Mouse (Mus musculus) forebrain, postnatal 0 days (tissue): ENCODE measurements around the gene Nat9. TPM values are rescaled to one million over a fixed set of nuclear protein-coding genes. Genes with fewer than 3 reads are reported as not detected.

ENCODE experiments used
- ATAC-seq: fragments of 200-750 bp; cut with Nextera tagmentation; 2 replicates; pipeline ENCODE4 v1.8.0; 2017; ENCODE audit warnings: mild to moderate bottlenecking, moderate library complexity
- DNase-seq: peaks from one replicate; pipeline ENCODE4 v3.0.0-alpha.2; 2015
- H3K27ac ChIP-seq: fragments of 300-500 bp; sonication (generic); 2 replicates; pipeline ENCODE4 v1.5.1; 2014; ENCODE audit warnings: low read depth, mild to moderate bottlenecking, antibody characterized with exemption, low read length, moderate library complexity, mixed read lengths
- H3K27me3 ChIP-seq: fragments of 300-500 bp; sonication (generic); 2 replicates; pipeline ENCODE4 v1.6.1; 2014; ENCODE audit warnings: mild to moderate bottlenecking, low read length, mixed read lengths; ENCODE audit not compliant: insufficient read depth
- H3K36me3 ChIP-seq: fragments of 300-500 bp; sonication (generic); 2 replicates; pipeline ENCODE4 v1.6.1; 2014; ENCODE audit warnings: mild to moderate bottlenecking, moderate library complexity; ENCODE audit not compliant: insufficient read depth
- H3K4me1 ChIP-seq: fragments of 300-500 bp; sonication (generic); 2 replicates; pipeline ENCODE4 v1.6.1; 2014; ENCODE audit warnings: antibody characterized with exemption; ENCODE audit not compliant: insufficient read depth
- H3K4me2 ChIP-seq: fragments of 300-500 bp; sonication (generic); 2 replicates; pipeline ENCODE4 v1.6.1; 2014; ENCODE audit warnings: low read depth, mild to moderate bottlenecking, moderate library complexity
- H3K4me3 ChIP-seq: fragments of 300-500 bp; sonication (generic); 2 replicates; pipeline ENCODE4 v1.5.1; 2014; ENCODE audit warnings: low read depth, low read length, mixed read lengths
- H3K9ac ChIP-seq: fragments of 300-500 bp; sonication (generic); 2 replicates; pipeline ENCODE4 v1.6.1; 2014; ENCODE audit warnings: mild to moderate bottlenecking
- H3K9me3 ChIP-seq: fragments of 300-500 bp; sonication (generic); 2 replicates; pipeline ENCODE4 v1.6.1; 2016; ENCODE audit warnings: low read length
- CTCF ChIP-seq: sonication (generic); IDR thresholded peaks from 2 replicates; pipeline ENCODE4 v1.5.1; 2016; ENCODE audit warnings: antibody characterized with exemption, control low read depth, low read depth
- WGBS: fragments of 180-500 bp; shearing (Covaris S2); extraction: QIAGEN DNeasy Blood & Tissue Kit; methylation state at CpG from one replicate; pipeline ENCODE4 v1.1.7; 2014; 5-methylcytosine and 5-hydroxymethylcytosine counted together
- polyA plus RNA-seq: library from polyadenylated mRNA; unstranded; fragments of >200 nt; fragmentation: Nextera tagmentation; extraction: Ambion mirVana; gene quantifications from 2 replicates; pipeline ENCODE4 v1.2.1, GENCODE M21; 2015
- total RNA-seq: library from RNA; depleted of rRNA; stranded (reverse); fragments of >200 nt; gene quantifications from 2 replicates; pipeline ENCODE4 v1.2.3, GENCODE M21; 2014

Nat9 gene
- total and polyA plus RNA-seq, 2 experiments from 2014 or later, result 18.6 to 19.2 TPM

DNA sequence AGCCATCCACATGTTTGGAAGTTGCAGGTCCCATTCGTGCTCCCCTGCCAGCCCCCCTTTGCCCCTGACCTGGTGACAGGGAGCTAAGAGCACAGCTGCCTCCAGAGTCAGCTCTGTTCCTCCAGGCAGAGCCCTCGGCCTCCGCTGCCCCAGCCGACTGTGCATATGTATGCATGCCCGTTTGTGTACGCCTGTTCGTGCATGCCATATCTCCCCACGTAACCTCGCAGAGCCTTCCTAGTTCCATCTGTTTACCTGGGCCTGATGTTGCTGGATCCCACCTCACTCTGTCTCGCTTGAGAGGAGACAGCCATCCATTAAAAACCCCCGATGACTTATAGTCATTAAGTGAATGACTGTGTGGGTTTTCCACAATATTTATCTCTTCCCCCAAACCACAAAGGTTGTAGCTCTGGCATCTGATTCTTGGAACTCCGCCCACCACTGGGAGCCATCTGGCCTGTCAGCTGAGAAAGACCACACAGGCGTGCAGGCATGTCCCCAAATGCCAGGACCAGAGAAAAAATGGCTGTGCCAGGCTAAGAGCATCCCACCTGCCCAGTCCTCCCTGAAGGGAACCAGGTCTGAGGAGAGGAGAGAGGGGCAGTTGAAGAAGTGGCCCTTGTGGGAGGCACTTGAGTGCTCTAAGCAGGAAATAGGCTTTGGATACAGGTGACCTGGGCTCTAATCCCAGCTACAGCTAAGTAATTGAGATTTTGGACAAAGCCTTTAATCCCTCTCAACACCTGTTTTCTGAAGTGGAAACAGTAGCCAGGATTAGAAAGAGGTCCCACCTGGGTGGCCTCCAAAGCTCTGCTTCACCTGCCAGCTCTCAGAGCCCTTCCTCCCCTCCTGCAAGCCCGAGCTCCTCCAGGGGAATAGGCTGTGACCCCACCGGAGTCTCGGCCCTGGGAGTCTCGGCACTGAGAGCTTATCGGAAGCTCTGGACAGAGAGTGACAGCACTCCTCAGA, 30.1 kb upstream of the Nat9 start:
- Histone ChIP-seq H3K36me3 (peaks cover 8% of the 10 kb centered on the region; the same call in 1 of the 2 replicates), H3K4me3 (no peak overlapping the region), H3K27ac (no peak overlapping the region), H3K4me2 (no peak overlapping the region), H3K27me3 (no peaks in the 10 kb centered on the region), H3K9ac (no peak overlapping the region), H3K9me3 (no peaks in the 10 kb centered on the region), H3K4me1 (no peaks in the 10 kb centered on the region)
- TF ChIP-seq CTCF, result no peak
- ATAC-seq (no peak), DNase-seq (peak; percentile 47)
- WGBS, result 40% methylated on average over 18 of the region's 18 CpGs

DNA sequence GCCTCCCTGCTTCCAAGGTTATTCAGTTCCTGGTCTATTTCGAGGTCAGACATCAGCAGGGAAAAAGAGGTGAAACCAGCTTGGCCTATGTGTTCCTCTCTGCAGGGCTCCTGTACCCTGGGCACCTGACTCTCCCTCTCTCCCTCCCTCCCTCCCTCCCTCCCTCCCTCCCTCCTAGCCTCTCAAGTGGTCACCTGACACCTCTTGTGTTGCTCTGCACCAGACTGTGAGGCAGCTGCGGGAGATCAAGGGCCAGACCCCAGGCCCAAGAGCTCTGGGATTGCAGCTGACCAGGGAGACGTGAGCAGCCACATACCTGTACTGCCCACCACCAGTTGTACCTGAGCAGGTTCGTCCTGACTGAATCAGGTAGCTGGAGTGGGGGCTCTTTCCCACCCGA, 27.5 kb upstream of the Nat9 start:
- ATAC-seq, result no peak
- Histone ChIP-seq H3K27ac (no peak overlapping the region), H3K4me2 (no peak overlapping the region), H3K9ac (no peak overlapping the region), H3K9me3 (no peaks in the 10 kb centered on the region), H3K4me3 (no peak overlapping the region), H3K27me3 (no peaks in the 10 kb centered on the region), H3K36me3 (peaks cover 6% of the 10 kb centered on the region; the same call in 1 of the 2 replicates), H3K4me1 (no peaks in the 10 kb centered on the region)
- no peak for DNase-seq
- TF ChIP-seq CTCF, result no peak
- 35% methylated on average over 5 of the region's 5 CpGs for WGBS

DNA sequence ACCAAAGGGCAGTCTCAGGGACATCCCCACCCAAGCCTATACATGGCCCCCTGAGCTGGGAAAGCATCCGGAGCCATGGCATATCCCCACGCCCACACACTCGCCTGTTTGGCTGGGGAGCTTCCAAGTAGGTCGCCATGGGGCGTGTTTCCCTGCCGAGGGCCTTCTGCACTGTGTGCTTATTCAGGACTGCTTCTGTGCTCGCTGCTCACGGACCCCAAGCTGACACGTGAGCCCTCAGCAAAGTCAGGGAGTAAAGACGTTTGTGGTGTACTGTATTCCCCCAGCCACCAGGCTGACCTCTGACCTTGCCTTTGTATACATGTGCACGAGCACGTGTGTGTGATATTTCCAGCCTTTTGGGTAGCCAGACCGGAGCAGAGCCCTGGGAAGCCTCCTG, 24.5 kb upstream of the Nat9 start:
- ATAC-seq, result peak; percentile 42; the same call in 1 of the 2 replicates

DNA sequence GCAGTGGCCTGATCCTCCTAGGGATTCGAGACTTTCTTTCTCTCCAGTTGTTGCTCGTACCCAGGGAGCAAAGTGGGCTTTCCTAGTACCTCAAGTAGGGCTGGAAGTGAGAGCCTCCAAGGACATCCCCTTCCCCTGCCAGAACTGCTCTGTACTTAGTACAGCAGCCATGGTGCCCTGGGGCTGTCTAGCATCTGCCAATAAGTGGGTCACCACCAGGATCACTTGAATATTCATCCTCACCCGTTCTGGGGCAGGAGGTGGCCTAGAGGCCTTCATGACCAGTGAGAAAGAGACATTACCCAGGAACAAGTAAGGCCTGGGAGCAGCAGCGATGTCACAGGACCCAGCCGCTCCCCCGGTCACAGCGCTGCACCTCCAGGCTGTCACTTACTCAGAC, 22.3 kb upstream of the Nat9 start:
- ATAC-seq (no peak), DNase-seq (no peak)
- H3K4me1 ChIP-seq, result no peaks in the 10 kb centered on the region
- WGBS, result 77% methylated on average over 7 of the region's 7 CpGs
- H3K4me3 ChIP-seq, result no peak overlapping the region
- TF ChIP-seq CTCF, result no peak
- no peak overlapping the region for H3K4me2 ChIP-seq
- H3K9ac ChIP-seq, result no peak overlapping the region
- no peaks in the 10 kb centered on the region for H3K27me3 ChIP-seq
- no peak overlapping the region for H3K27ac ChIP-seq
- H3K9me3 ChIP-seq, result no peaks in the 10 kb centered on the region
- peaks cover 30% of the 10 kb centered on the region for H3K36me3 ChIP-seq

More for the DNA sequence above, 24.5 kb upstream of the Nat9 start:
- no peaks in the 10 kb centered on the region for H3K27me3 ChIP-seq
- DNase-seq, result no peak
- no peak overlapping the region for H3K27ac ChIP-seq
- TF ChIP-seq CTCF, result no peak
- H3K4me2 ChIP-seq, result no peak overlapping the region
- H3K4me3 ChIP-seq, result no peak overlapping the region
- WGBS, result 55% methylated on average over 13 of the region's 13 CpGs
- no peak overlapping the region for H3K9ac ChIP-seq
- H3K36me3 ChIP-seq, result peaks cover 17% of the 10 kb centered on the region; the same call in 1 of the 2 replicates
- no peaks in the 10 kb centered on the region for H3K9me3 ChIP-seq
- no peaks in the 10 kb centered on the region for H3K4me1 ChIP-seq

DNA sequence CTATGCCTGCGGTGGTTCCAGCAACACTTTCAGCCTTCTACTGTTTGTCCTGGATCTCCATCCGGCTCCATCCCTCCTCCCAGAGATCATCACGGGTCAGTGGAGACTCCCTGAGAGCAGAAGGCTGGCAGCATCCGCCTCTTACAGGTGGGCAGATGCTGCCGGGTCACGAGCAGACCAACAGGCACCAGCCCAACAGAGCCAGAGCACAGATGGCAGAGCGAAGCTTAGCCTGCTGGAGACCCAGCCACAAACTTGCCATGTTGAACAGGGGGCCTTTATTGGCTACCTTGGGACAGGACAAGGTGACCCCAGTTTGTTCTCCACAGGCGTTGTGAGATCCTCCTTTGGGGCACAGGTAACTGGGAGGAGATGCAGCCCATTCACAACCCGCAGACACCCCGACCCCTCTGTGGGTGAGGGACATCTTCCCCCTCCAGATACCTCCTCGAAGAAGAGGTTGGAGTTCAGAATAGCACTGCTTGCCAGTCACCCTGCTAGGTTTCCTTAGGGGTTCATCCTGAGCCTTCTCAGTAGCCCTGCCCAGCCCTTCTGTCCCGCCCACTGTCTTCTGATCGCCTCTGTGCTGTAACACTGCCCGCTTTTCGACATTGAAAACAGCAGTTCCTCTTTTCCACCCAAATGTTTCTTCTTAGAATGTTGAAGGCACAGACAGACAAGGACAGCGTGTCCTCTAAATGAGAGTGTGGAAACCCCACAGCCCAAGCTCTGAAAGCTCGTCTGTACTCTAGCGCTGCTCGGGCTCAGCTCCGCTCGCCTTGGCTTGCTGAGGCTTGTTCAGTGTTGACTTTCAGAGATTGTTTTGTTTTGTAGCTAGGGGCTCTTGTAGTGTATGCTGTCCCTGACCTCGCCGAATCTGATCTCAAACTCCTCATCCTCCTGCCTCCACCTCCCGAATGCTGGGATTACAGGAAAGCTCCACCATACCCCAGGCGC, 21.4 kb upstream of the Nat9 start:
- ATAC-seq, result no peak
- no peak for DNase-seq

DNA sequence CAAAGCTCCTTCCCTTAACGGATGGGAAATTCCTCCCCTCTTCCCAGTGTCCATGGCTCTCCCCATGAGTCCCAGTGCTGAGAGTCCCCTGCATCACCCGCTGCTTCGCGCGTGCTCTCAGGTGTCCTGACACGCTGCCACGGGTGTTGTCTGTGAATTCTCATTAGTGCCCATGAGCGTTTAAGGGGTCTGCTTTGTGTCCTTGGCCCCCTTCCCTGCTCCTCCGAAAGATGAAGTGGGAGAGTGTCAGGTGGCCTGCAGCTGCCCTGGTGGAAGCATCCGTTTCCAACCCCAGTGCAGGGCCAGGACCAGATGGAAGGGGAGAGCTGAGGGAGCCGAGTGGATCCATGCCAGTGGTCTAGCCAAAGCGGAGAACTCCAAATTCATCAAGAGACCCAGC, 20.5 kb upstream of the Nat9 start:
- H3K9me3 ChIP-seq, result no peaks in the 10 kb centered on the region
- no peak overlapping the region for H3K4me3 ChIP-seq
- ATAC-seq (no peak), DNase-seq (no peak)
- no peak overlapping the region for H3K9ac ChIP-seq
- no peak overlapping the region for H3K4me2 ChIP-seq
- no peak for TF ChIP-seq CTCF
- H3K27ac ChIP-seq, result no peak overlapping the region
- no peaks in the 10 kb centered on the region for H3K4me1 ChIP-seq
- 67% methylated on average over 12 of the region's 12 CpGs for WGBS
- H3K36me3 ChIP-seq, result peaks cover 35% of the 10 kb centered on the region
- H3K27me3 ChIP-seq, result no peaks in the 10 kb centered on the region

More for the DNA sequence above, 21.4 kb upstream of the Nat9 start:
- no peaks in the 10 kb centered on the region for H3K27me3 ChIP-seq
- no peaks in the 10 kb centered on the region for H3K4me1 ChIP-seq
- H3K27ac ChIP-seq, result no peak overlapping the region
- TF ChIP-seq CTCF, result no peak
- H3K9me3 ChIP-seq, result no peaks in the 10 kb centered on the region
- no peak overlapping the region for H3K9ac ChIP-seq
- H3K4me3 ChIP-seq, result no peak overlapping the region
- H3K36me3 ChIP-seq, result peaks cover 35% of the 10 kb centered on the region
- no peak overlapping the region for H3K4me2 ChIP-seq
- 79% methylated on average over 25 of the region's 25 CpGs for WGBS
